Mouse (Mus musculus): ENCODE data around the gene Zfp422. TPM values are rescaled to one million over a fixed set of nuclear protein-coding genes. Genes with fewer than 3 reads are reported as not detected.
"Not testable (repeated sequence)": the region's sequence is repeated elsewhere in the genome, so short reads cannot be mapped to it uniquely, and the experiment has no call there.

Gene Zfp422
- polyA plus RNA-seq, 1 experiment from 2014 or later = 316 TPM

- H3K4me1 ChIP-seq = no peaks in the 10 kb centered on the region
- peaks cover 4% of the 10 kb centered on the region; the same call in 1 of the 2 replicates for H3K36me3 ChIP-seq (replicated peaks)
- H3K4me2 ChIP-seq = no peak overlapping the region
- no peaks in the 10 kb centered on the region for H3K27me3 ChIP-seq
- ATAC-seq (ENCODE audit: low FRiP score) = no peak
- no peaks in the 10 kb centered on the region for H3K9me3 ChIP-seq
- 69% methylated on average over 4 of the region's 4 CpGs for WGBS
- no peak overlapping the region for H3K4me3 ChIP-seq (replicated peaks)
- no peak overlapping the region for H3K9ac ChIP-seq
- H3K27ac ChIP-seq = no peak overlapping the region
Measured at GRCm38 (mm10) chr6:116643881-116644280, 15.1 kb upstream of the Zfp422 start.

GRCm38 (mm10) chr6:116642942-116643341, 14.1 kb upstream of the Zfp422 start:
- WGBS = 89% methylated on average over 11 of the region's 11 CpGs
- no peak overlapping the region for H3K4me3 ChIP-seq (replicated peaks)
- peaks cover 4% of the 10 kb centered on the region; the same call in 1 of the 2 replicates for H3K36me3 ChIP-seq (replicated peaks)
- no peak overlapping the region for H3K4me2 ChIP-seq
- no peaks in the 10 kb centered on the region for H3K4me1 ChIP-seq
- H3K9ac ChIP-seq = no peak overlapping the region
- H3K27ac ChIP-seq = no peak overlapping the region
- no peaks in the 10 kb centered on the region for H3K27me3 ChIP-seq
- no peak for ATAC-seq (ENCODE audit: low FRiP score)
- H3K9me3 ChIP-seq = no peaks in the 10 kb centered on the region

- Histone ChIP-seq H3K9ac (no peak overlapping the region), H3K4me1 (no peaks in the 10 kb centered on the region), H3K4me2 (no peak overlapping the region), H3K27ac (no peak overlapping the region), H3K9me3 (no peaks in the 10 kb centered on the region), H3K36me3 (replicated peaks) (peaks cover under 1% of the 10 kb centered on the region; the same call in 1 of the 2 replicates), H3K4me3 (replicated peaks) (no peak overlapping the region), H3K27me3 (no peaks in the 10 kb centered on the region)
- ATAC-seq (ENCODE audit: low FRiP score) = no peak
- WGBS = 77% methylated on average over 2 of the region's 2 CpGs
Measured at GRCm38 (mm10) chr6:116639663-116640062, 10.9 kb upstream of the Zfp422 start.

DNA sequence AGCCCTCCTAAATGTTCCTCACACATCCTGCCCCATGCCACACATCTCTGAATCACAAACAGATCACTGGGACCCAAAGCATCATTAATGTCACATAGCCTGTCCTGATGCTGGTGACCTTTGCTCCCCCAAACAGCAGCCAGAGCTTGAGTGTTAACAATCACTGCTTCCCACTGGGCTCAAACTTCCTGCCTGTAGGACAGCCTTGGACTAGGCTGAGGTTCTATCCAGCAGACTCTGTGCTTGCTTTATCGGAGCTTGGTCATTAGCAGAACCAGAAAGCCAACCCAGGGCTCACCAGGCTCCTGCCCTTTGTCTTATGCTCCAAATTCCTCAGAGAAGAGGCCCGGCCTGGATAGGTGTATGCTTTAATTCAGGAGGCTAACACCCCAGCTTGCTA, 10.1 kb upstream of the Zfp422 start:
- Histone ChIP-seq H3K4me3 (replicated peaks) (no peak overlapping the region), H3K36me3 (replicated peaks) (no peaks in the 10 kb centered on the region), H3K27ac (no peak overlapping the region), H3K9me3 (no peaks in the 10 kb centered on the region), H3K4me1 (no peaks in the 10 kb centered on the region), H3K9ac (no peak overlapping the region), H3K4me2 (no peak overlapping the region), H3K27me3 (no peaks in the 10 kb centered on the region)
- WGBS = 85% methylated on average over 2 of the region's 2 CpGs
- ATAC-seq (ENCODE audit: low FRiP score) = no peak

GRCm38 (mm10) chr6:116637496-116637895, 8.7 kb upstream of the Zfp422 start:
- H3K36me3 ChIP-seq (replicated peaks) = no peaks in the 10 kb centered on the region
- WGBS = 92% methylated on average over 5 of the region's 5 CpGs

DNA sequence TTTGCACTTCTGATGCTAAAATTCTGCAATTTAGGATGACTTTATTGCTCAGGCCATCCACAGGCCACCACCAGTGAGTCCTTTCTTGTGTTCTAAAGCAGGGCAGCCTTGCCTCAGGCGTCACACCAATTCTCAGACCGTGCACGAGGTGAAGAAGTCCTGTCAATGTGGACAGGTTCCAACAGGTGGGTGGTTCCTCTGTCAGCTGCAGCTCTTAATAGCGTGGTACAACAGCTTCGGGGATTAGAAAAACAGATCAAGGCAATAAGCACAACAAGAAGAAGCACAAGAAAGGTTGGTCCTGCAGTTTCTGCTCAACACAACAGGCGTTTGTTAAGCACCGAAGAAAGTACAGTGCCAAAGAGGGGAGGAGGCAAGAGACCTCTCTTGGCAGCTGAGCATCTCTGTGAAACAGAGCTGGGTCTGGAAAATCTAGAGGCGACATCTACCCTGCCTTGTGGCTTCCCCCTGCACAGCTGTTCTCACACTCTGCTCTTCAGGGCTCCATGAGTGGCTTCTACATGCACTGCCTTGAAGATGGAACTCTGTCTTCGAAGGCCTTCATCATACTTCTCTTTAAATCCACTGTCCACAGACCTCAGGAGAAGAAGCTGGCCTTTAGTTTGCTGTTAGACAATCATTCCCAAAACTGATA, 7.9 kb upstream of the Zfp422 start:
- no peak overlapping the region for H3K4me3 ChIP-seq (replicated peaks)
- H3K9ac ChIP-seq = no peak overlapping the region
- 86% methylated on average over 9 of the region's 9 CpGs for WGBS
- no peak overlapping the region for H3K27ac ChIP-seq
- H3K4me2 ChIP-seq = no peak overlapping the region
- no peaks in the 10 kb centered on the region for H3K27me3 ChIP-seq
- no peak for ATAC-seq (ENCODE audit: low FRiP score)
- no peaks in the 10 kb centered on the region for H3K9me3 ChIP-seq
- H3K36me3 ChIP-seq (replicated peaks) = no peaks in the 10 kb centered on the region
- no peaks in the 10 kb centered on the region for H3K4me1 ChIP-seq

More at GRCm38 (mm10) chr6:116637496-116637895, 8.7 kb upstream of the Zfp422 start:
- no peak for ATAC-seq (ENCODE audit: low FRiP score)
- H3K4me1 ChIP-seq = no peaks in the 10 kb centered on the region
- no peak overlapping the region for H3K27ac ChIP-seq
- no peak overlapping the region for H3K4me2 ChIP-seq
- no peak overlapping the region for H3K4me3 ChIP-seq (replicated peaks)
- no peaks in the 10 kb centered on the region for H3K9me3 ChIP-seq
- no peaks in the 10 kb centered on the region for H3K27me3 ChIP-seq
- no peak overlapping the region for H3K9ac ChIP-seq

GRCm38 (mm10) chr6:116635251-116636180, 6.7 kb upstream of the Zfp422 start:
- Histone ChIP-seq H3K27ac (no peak overlapping the region), H3K27me3 (no peaks in the 10 kb centered on the region), H3K4me1 (no peaks in the 10 kb centered on the region), H3K4me2 (no peak overlapping the region), H3K4me3 (replicated peaks) (no peak overlapping the region), H3K9me3 (no peaks in the 10 kb centered on the region), H3K9ac (no peak overlapping the region), H3K36me3 (replicated peaks) (no peaks in the 10 kb centered on the region)
- WGBS = 83% methylated on average over 10 of the region's 10 CpGs
- no peak for ATAC-seq (ENCODE audit: low FRiP score)

GRCm38 (mm10) chr6:116633741-116634695, 5.2 kb upstream of the Zfp422 start:
- Histone ChIP-seq H3K4me1 (peaks cover 5% of the 10 kb centered on the region; the same call in 1 of the 2 replicates), H3K4me2 (no peak overlapping the region), H3K27me3 (no peaks in the 10 kb centered on the region), H3K27ac (no peak overlapping the region), H3K9me3 (no peaks in the 10 kb centered on the region), H3K9ac (no peak overlapping the region), H3K36me3 (replicated peaks) (no peaks in the 10 kb centered on the region), H3K4me3 (replicated peaks) (no peak overlapping the region)
- no peak for ATAC-seq (ENCODE audit: low FRiP score)
- WGBS = 91% methylated on average over 17 of the region's 17 CpGs

- no peaks in the 10 kb centered on the region for H3K9me3 ChIP-seq
- 50% methylated on average over 1 of the region's 1 CpGs for WGBS
Measured at GRCm38 (mm10) chr6:116632129-116632528, 3.3 kb upstream of the Zfp422 start.

DNA sequence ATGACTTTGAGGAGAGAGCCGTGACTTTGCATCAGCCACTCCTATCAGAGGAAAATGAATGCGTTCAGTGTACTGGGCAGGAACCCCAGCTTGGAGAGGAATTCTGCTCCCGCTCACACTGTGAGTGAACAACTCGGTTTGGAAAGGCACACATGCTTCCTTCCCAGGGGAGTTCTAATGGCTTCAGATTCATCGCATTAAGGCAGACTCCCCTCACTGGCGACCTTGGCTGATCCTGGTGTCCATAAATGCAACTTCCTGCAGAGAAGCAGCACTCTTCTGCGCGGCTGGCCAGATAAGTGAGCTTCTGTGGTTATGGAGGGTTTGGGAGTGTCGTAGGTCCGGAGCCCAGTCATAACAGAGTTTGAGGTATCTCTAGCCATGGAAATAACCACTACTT, 967 bp upstream of the Zfp422 start:
- H3K27ac ChIP-seq = no peak overlapping the region
- ATAC-seq (ENCODE audit: low FRiP score) = no peak
- WGBS = 96% methylated on average over 10 of the region's 10 CpGs
- H3K9me3 ChIP-seq = no peaks in the 10 kb centered on the region
- no peak overlapping the region for H3K9ac ChIP-seq
- H3K4me1 ChIP-seq = peaks cover 17% of the 10 kb centered on the region
- H3K4me3 ChIP-seq (replicated peaks) = no peak overlapping the region
- no peaks in the 10 kb centered on the region for H3K27me3 ChIP-seq
- no peak overlapping the region for H3K4me2 ChIP-seq
- peaks cover 19% of the 10 kb centered on the region for H3K36me3 ChIP-seq (replicated peaks)

More at GRCm38 (mm10) chr6:116632129-116632528, 3.3 kb upstream of the Zfp422 start:
- Histone ChIP-seq H3K27me3 (no peaks in the 10 kb centered on the region), H3K27ac (no peak overlapping the region), H3K36me3 (replicated peaks) (peaks cover under 1% of the 10 kb centered on the region; the same call in 1 of the 2 replicates), H3K4me1 (peaks cover 7% of the 10 kb centered on the region), H3K9ac (no peak overlapping the region), H3K4me3 (replicated peaks) (no peak overlapping the region), H3K4me2 (no peak overlapping the region)
- ATAC-seq (ENCODE audit: low FRiP score) = no peak

- peaks cover 30% of the 10 kb centered on the region for H3K36me3 ChIP-seq (replicated peaks)
- peaks cover 17% of the 10 kb centered on the region for H3K4me1 ChIP-seq
- no peaks in the 10 kb centered on the region for H3K9me3 ChIP-seq
- peak overlapping the region; percentile 95 for H3K27ac ChIP-seq
- peak overlapping the region; percentile 97 for H3K9ac ChIP-seq
- 21% methylated on average over 9 of the region's 9 CpGs for WGBS
- no peak for ATAC-seq (ENCODE audit: low FRiP score)
- H3K4me3 ChIP-seq (replicated peaks) = peak overlapping the region; percentile 83
- H3K27me3 ChIP-seq = no peaks in the 10 kb centered on the region
- peak overlapping the region; percentile 69 for H3K4me2 ChIP-seq
Measured at GRCm38 (mm10) chr6:116628095-116628494, 704 bp downstream of the Zfp422 start.

DNA sequence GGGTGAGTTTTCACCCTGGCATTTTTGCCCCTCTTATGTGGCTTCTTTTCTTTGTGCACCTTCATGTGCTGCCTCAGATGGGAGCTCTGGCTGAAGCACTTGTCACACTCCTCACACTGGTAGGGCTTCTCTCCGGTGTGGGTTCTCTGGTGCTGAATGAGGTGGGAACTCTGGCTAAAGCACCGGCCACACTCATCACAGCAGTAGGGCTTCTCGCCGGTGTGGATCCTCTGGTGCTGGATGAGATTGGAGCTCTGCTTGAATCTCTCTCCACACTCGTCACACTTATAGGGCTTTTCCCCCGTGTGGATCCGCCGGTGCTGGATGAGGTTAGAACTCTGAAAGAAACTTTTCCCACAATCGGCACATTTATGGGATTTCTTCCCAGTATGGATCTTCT, 2.4 kb downstream of the Zfp422 start:
- H3K4me2 ChIP-seq; H3K9ac ChIP-seq; H3K27ac ChIP-seq; H3K4me3 ChIP-seq (replicated peaks); H3K27me3 ChIP-seq; ATAC-seq (ENCODE audit: low FRiP score); H3K9me3 ChIP-seq: not testable (repeated sequence)
- peaks cover 30% of the 10 kb centered on the region for H3K36me3 ChIP-seq (replicated peaks)
- H3K4me1 ChIP-seq = peaks cover 17% of the 10 kb centered on the region
- WGBS = 95% methylated on average over 9 of the region's 9 CpGs
